Mouse (Mus musculus): Measurements from ENCODE around the gene Acp7.

GRCm38 (mm10) chr7:28579826-28580225 lies 51.3 kb downstream of the Acp7 start:
- TF ChIP-seq GATA1 (IDR thresholded peaks at IDR 0.05; ENCODE audit: borderline replicate concordance, low read length) (no peak), FLI1 (IDR thresholded peaks at IDR 0.05; ENCODE audit: low read length) (no peak)

Data from megakaryocyte, embryonic 14.5 days (primary cell).